Mouse (Mus musculus): ENCODE results near the gene Gm20696. TPM values are rescaled to one million over a fixed set of nuclear protein-coding genes. Genes with fewer than 3 reads are reported as not detected.

The Gm20696 gene
- total and polyA plus RNA-seq, 3 experiments = 1.5 to 7.1 TPM; not detected in 1

DNA sequence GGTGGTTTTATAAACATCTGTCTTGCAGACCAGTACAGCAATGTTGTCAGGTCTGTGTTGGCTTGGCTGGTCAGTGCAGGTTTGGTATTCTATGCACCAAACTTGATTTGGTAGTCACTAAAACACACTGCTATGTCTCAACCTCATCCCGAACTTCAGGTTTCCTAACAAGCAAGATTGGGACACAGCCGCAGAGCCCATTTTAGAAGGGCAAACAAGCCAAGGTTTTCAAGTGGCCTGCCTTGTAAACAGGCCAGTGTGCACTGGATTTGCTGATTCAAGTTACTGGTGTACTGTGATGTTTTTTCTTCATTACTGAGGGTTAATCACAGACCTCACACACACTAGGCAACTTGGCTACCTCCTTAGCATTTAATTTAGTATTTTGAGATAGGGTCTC, 10.5 kb downstream of the Gm20696 start:
- ATAC-seq (ENCODE audit: extremely low read depth, insufficient number of reproducible peaks, low FRiP score, poor library complexity, severe bottlenecking) (no peak), DNase-seq (ENCODE audit: low spot score) (no peak)
- Histone ChIP-seq H3K9me3 (replicated peaks) (peaks cover 46% of the 10 kb centered on the region), H3K4me3 (ENCODE audit: low read depth, low read length) (no peak overlapping the region), H3K36me3 (replicated peaks) (no peaks in the 10 kb centered on the region), H3K4me1 (ENCODE audit: insufficient read depth, low read depth, low read length) (no peaks in the 10 kb centered on the region), H3K27me3 (ENCODE audit: insufficient read depth, low read length) (no peaks in the 10 kb centered on the region)
- no peak for TF ChIP-seq GATA2 (IDR thresholded peaks at IDR 0.05; ENCODE audit: borderline replicate concordance, low read depth, low read length)
- no peak for TF ChIP-seq POLR2AphosphoS5 (IDR thresholded peaks at IDR 0.05; ENCODE audit: insufficient replicate concordance, low read depth, low read length)
- TF ChIP-seq CTCF (IDR thresholded peaks at IDR 0.05; ENCODE audit: low read depth, low read length) = no peak
- TF ChIP-seq GATA1 (IDR thresholded peaks at IDR 0.05; ENCODE audit: borderline replicate concordance, low read length) = no peak
- TF ChIP-seq TAL1 (conservative IDR thresholded peaks at IDR 0.05; ENCODE audit: low read depth, low read length) = no peak

DNA sequence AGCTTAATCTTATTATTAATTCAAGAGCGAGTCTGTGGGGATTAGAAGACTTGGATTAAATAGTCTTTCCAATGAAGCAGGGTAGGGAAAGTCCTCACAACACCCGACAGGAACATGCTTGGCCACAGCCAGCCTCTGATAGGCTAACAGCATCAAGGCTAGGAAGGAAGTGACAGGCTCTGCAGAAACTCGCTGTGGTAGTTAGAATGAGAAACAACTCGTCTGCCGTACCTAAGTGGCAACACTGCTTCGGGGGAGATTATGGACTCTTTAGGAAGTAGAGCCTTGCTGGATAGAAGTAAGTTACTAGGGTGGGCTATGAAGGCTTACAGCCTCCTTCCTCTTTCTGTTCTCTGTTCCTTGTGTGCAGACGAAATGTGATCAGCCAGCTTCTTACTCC, 11.1 kb downstream of the Gm20696 start:
- H3K4me3 ChIP-seq (ENCODE audit: low read depth, low read length) = no peak overlapping the region

DNA sequence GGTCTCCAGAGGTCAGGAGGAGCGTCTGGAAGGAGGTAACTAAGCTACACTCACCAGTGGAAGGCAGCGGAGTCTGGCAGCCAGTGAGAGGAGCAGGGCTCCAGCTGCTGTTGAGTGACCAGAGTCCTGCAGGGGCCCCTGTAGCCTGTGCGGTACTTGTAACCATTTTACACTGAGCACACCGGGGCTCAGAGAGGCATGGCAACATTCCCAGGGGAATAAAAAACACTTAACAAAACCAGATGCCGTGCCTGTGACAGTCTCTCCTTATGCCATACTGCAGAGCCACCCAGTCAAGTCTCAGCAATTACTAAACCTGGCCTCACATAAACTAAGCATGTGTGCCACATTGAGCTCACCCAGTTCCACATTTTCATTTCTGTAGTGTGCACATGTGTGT, 12.3 kb downstream of the Gm20696 start:
- no peaks in the 10 kb centered on the region for H3K4me1 ChIP-seq (ENCODE audit: insufficient read depth, low read depth, low read length)
- H3K9me3 ChIP-seq (replicated peaks) = peaks cover 46% of the 10 kb centered on the region
- no peaks in the 10 kb centered on the region for H3K27me3 ChIP-seq (ENCODE audit: insufficient read depth, low read length)
- TF ChIP-seq POLR2AphosphoS5 (IDR thresholded peaks at IDR 0.05; ENCODE audit: insufficient replicate concordance, low read depth, low read length) = no peak
- no peak for TF ChIP-seq GATA1 (IDR thresholded peaks at IDR 0.05; ENCODE audit: borderline replicate concordance, low read length)
- TF ChIP-seq TAL1 (conservative IDR thresholded peaks at IDR 0.05; ENCODE audit: low read depth, low read length) = no peak
- TF ChIP-seq CTCF (IDR thresholded peaks at IDR 0.05; ENCODE audit: low read depth, low read length) = no peak
- ATAC-seq (ENCODE audit: extremely low read depth, insufficient number of reproducible peaks, low FRiP score, poor library complexity, severe bottlenecking) (no peak), DNase-seq (ENCODE audit: low spot score) (no peak)
- H3K36me3 ChIP-seq (replicated peaks) = no peaks in the 10 kb centered on the region
- no peak overlapping the region for H3K4me3 ChIP-seq (ENCODE audit: low read depth, low read length)

More for the DNA sequence above, 11.1 kb downstream of the Gm20696 start:
- DNase-seq (ENCODE audit: low spot score) (no peak), ATAC-seq (ENCODE audit: extremely low read depth, insufficient number of reproducible peaks, low FRiP score, poor library complexity, severe bottlenecking) (no peak)
- Histone ChIP-seq H3K4me1 (ENCODE audit: insufficient read depth, low read depth, low read length) (no peaks in the 10 kb centered on the region), H3K36me3 (replicated peaks) (no peaks in the 10 kb centered on the region), H3K27me3 (ENCODE audit: insufficient read depth, low read length) (no peaks in the 10 kb centered on the region), H3K9me3 (replicated peaks) (peaks cover 45% of the 10 kb centered on the region)
- TF ChIP-seq CTCF (IDR thresholded peaks at IDR 0.05; ENCODE audit: low read depth, low read length) (no peak), GATA1 (IDR thresholded peaks at IDR 0.05; ENCODE audit: borderline replicate concordance, low read length) (no peak), POLR2AphosphoS5 (IDR thresholded peaks at IDR 0.05; ENCODE audit: insufficient replicate concordance, low read depth, low read length) (no peak), GATA2 (IDR thresholded peaks at IDR 0.05; ENCODE audit: borderline replicate concordance, low read depth, low read length) (no peak), TAL1 (conservative IDR thresholded peaks at IDR 0.05; ENCODE audit: low read depth, low read length) (no peak)

DNA sequence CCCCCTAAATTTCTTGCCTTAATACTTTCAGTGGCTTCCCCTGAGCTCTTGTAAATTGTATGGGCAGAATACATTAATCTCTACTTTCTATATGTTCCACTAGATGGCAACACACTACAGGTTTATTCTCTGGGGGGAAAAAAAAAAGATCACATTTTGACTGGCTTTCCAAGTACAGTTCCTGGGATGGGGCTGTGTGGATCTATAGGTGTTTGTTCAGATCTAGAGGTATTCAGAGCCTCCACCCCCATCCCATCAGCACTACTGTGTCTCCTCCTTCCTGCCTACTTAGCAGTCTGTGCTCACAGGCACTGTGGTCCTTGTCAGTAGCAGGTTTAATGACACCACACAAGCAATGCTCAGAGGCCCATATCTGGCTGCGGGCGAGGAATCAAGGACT, 14.3 kb downstream of the Gm20696 start:
- Histone ChIP-seq H3K9me3 (replicated peaks) (peaks cover 39% of the 10 kb centered on the region), H3K4me3 (ENCODE audit: low read depth, low read length) (no peak overlapping the region), H3K4me1 (ENCODE audit: insufficient read depth, low read depth, low read length) (no peaks in the 10 kb centered on the region), H3K27me3 (ENCODE audit: insufficient read depth, low read length) (no peaks in the 10 kb centered on the region), H3K36me3 (replicated peaks) (no peaks in the 10 kb centered on the region)
- no peak for ATAC-seq (ENCODE audit: extremely low read depth, insufficient number of reproducible peaks, low FRiP score, poor library complexity, severe bottlenecking)
- DNase-seq (ENCODE audit: low spot score) = no peak
- no peak for TF ChIP-seq POLR2AphosphoS5 (IDR thresholded peaks at IDR 0.05; ENCODE audit: insufficient replicate concordance, low read depth, low read length)
- no peak for TF ChIP-seq GATA1 (IDR thresholded peaks at IDR 0.05; ENCODE audit: borderline replicate concordance, low read length)
- no peak for TF ChIP-seq CTCF (IDR thresholded peaks at IDR 0.05; ENCODE audit: low read depth, low read length)
- no peak for TF ChIP-seq TAL1 (conservative IDR thresholded peaks at IDR 0.05; ENCODE audit: low read depth, low read length)
- TF ChIP-seq GATA2 (IDR thresholded peaks at IDR 0.05; ENCODE audit: borderline replicate concordance, low read depth, low read length) = no peak

DNA sequence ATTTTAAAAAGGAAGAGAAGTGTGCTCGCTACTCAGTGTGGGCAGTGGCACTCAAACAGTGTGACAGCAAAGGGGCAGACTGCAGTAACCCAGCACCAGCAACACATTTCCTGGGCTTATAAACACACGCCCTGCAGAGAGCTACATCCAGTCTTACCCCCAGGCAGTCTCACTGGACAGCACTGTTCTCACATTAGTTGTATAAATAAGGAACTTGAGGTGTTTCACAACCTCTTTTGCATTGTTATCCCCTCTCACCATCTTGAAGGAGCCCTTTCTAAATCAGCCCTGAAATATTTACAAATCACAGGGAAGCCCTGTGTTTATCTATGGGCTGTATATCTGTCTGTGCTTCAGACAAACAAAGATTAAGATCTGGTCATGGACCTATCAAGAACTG, 17.3 kb downstream of the Gm20696 start:
- no peaks in the 10 kb centered on the region for H3K36me3 ChIP-seq (replicated peaks)
- no peak overlapping the region for H3K4me3 ChIP-seq (ENCODE audit: low read depth, low read length)
- H3K4me1 ChIP-seq (ENCODE audit: insufficient read depth, low read depth, low read length) = no peaks in the 10 kb centered on the region
- no peak for DNase-seq (ENCODE audit: low spot score)
- H3K9me3 ChIP-seq (replicated peaks) = peaks cover 54% of the 10 kb centered on the region
- no peaks in the 10 kb centered on the region for H3K27me3 ChIP-seq (ENCODE audit: insufficient read depth, low read length)
- TF ChIP-seq GATA1 (IDR thresholded peaks at IDR 0.05; ENCODE audit: borderline replicate concordance, low read length) (no peak), POLR2AphosphoS5 (IDR thresholded peaks at IDR 0.05; ENCODE audit: insufficient replicate concordance, low read depth, low read length) (no peak), GATA2 (IDR thresholded peaks at IDR 0.05; ENCODE audit: borderline replicate concordance, low read depth, low read length) (no peak)
- no peak for ATAC-seq (ENCODE audit: extremely low read depth, insufficient number of reproducible peaks, low FRiP score, poor library complexity, severe bottlenecking)

DNA sequence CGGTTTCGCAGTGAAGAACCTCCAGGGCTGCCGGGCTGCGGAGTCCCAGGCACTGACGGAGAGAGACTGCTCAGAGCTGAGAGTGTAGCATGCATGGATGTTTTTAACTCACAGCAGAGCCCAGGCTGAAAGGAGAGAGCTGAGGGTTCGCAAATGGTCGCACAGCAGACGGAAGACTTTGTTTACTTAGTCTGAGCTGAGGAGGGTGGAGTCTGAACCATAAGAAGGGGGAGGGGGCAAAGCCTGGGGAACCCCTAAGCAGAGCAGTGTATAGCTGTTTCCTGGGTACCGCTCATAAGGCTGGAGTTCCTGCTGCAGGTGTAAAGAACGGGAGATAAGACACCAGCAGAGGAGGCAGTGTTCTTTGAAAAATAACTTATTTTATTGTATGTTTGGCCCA, 20.3 kb downstream of the Gm20696 start:
- H3K36me3 ChIP-seq (replicated peaks) = no peaks in the 10 kb centered on the region
- no peak for ATAC-seq (ENCODE audit: extremely low read depth, insufficient number of reproducible peaks, low FRiP score, poor library complexity, severe bottlenecking)
- TF ChIP-seq GATA2 (IDR thresholded peaks at IDR 0.05; ENCODE audit: borderline replicate concordance, low read depth, low read length) (no peak), POLR2AphosphoS5 (IDR thresholded peaks at IDR 0.05; ENCODE audit: insufficient replicate concordance, low read depth, low read length) (no peak)

DNA sequence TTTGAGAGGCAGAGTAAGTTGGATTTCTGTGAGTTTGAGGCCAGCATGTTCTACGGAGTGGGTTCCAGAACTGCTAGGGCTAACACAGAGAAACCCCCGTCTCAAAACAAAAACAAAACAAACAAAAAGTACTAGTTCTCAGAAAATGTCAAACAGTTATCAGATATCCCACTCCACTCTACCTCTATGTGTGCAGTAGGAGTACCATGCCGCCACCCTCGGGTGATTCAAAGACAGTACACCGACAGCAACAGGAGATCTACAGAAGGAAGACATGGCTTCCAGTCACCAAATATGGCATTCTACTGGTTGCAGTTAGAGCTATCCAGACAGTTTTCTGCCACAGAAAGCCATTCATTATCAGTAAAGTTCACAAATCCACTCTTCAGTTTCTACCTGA, 21.7 kb downstream of the Gm20696 start:
- Histone ChIP-seq H3K4me3 (ENCODE audit: low read depth, low read length) (no peak overlapping the region), H3K4me1 (ENCODE audit: insufficient read depth, low read depth, low read length) (no peaks in the 10 kb centered on the region), H3K27me3 (ENCODE audit: insufficient read depth, low read length) (no peaks in the 10 kb centered on the region), H3K36me3 (replicated peaks) (no peaks in the 10 kb centered on the region), H3K9me3 (replicated peaks) (peaks cover 44% of the 10 kb centered on the region)
- TF ChIP-seq GATA2 (IDR thresholded peaks at IDR 0.05; ENCODE audit: borderline replicate concordance, low read depth, low read length) (no peak), POLR2AphosphoS5 (IDR thresholded peaks at IDR 0.05; ENCODE audit: insufficient replicate concordance, low read depth, low read length) (no peak), TAL1 (conservative IDR thresholded peaks at IDR 0.05; ENCODE audit: low read depth, low read length) (no peak), GATA1 (IDR thresholded peaks at IDR 0.05; ENCODE audit: borderline replicate concordance, low read length) (no peak), CTCF (IDR thresholded peaks at IDR 0.05; ENCODE audit: low read depth, low read length) (no peak)
- DNase-seq (ENCODE audit: low spot score) (no peak), ATAC-seq (ENCODE audit: extremely low read depth, insufficient number of reproducible peaks, low FRiP score, poor library complexity, severe bottlenecking) (no peak)

More for the DNA sequence above, 20.3 kb downstream of the Gm20696 start:
- no peak for DNase-seq (ENCODE audit: low spot score)
- Histone ChIP-seq H3K9me3 (replicated peaks) (peaks cover 51% of the 10 kb centered on the region), H3K4me3 (ENCODE audit: low read depth, low read length) (no peak overlapping the region), H3K27me3 (ENCODE audit: insufficient read depth, low read length) (no peaks in the 10 kb centered on the region), H3K4me1 (ENCODE audit: insufficient read depth, low read depth, low read length) (no peaks in the 10 kb centered on the region)

All from G1E (cell line).